Mouse (Mus musculus): ENCODE data around the gene Myo6. TPM values are rescaled to one million over a fixed set of nuclear protein-coding genes. Genes with fewer than 3 reads are reported as not detected.
A peak's percentile ranks its signal among the peaks of the same experiment; 100 is the strongest.

The Myo6 gene
- 1.2 and 1.5 TPM in 2 replicates for total RNA-seq (2012; rRNA removed)
- 1 to 10 TPM in 1 of 2 experiments, not detected in 1; 1.6 TPM for polyA plus RNA-seq (2012; ENCODE audit: insufficient read depth in 1 of 2, insufficient read length in 2 of 2, low read depth in 1 of 2, low replicate concordance in 2 of 2, missing spikeins in 1 of 2)

- Histone ChIP-seq H3K4me1 (ENCODE audit: control insufficient read depth in 1 of 2, insufficient read depth in 2 of 2, low read length in 2 of 2) (peaks cover 2 to 5% of the 10 kb centered on the region in 2 experiments; a peak in 3 of 4 replicates), H3K9me3 (replicated peaks; ENCODE audit: insufficient read depth, low read length) (no peaks in the 10 kb centered on the region), H3K4me3 (ENCODE audit: control insufficient read depth in 1 of 2, insufficient read depth in 1 of 2, low read depth in 2 of 2, low read length in 2 of 2) (peak within 1 kb of the TSS; percentile 81 to 91), H3K36me3 (ENCODE audit: control insufficient read depth in 1 of 2, insufficient read depth in 2 of 2, low read length in 2 of 2) (peaks cover 0 to 11% of the 10 kb centered on the region in 2 experiments; a peak in 2 of 4 replicates), H3K27me3 (ENCODE audit: control insufficient read depth in 1 of 2, insufficient read depth in 2 of 2, low read length in 2 of 2) (peaks cover 0 to 2% of the 10 kb centered on the region in 2 experiments; a peak in 2 of 4 replicates), H3K79me2 (ENCODE audit: control insufficient read depth, insufficient read depth, low read length, poor library complexity) (no peaks in the 10 kb centered on the region), H3K27ac (ENCODE audit: control insufficient read depth, low read depth, low read length) (no peak within 1 kb of the TSS), H3K9ac (ENCODE audit: control insufficient read depth, low read depth, low read length, poor library complexity, severe bottlenecking) (peak within 1 kb of the TSS; percentile 62)
- no peak for TF ChIP-seq POLR2AphosphoS2 (IDR thresholded peaks at IDR 0.05; ENCODE audit: low read length)
- peak; percentile 53 for TF ChIP-seq NRF1 (IDR thresholded peaks at IDR 0.05; ENCODE audit: insufficient read depth, low read depth, low read length, poor library complexity, severe bottlenecking)
- DNase-seq (ENCODE audit: low read depth, low spot score): peak; percentile 79
These were observed at the start of gene Myo6 for GRCm38 (mm10) chr9:80164611-80165474. Gene Myo6 (plus strand): TSS chr9:80165031.

DNA sequence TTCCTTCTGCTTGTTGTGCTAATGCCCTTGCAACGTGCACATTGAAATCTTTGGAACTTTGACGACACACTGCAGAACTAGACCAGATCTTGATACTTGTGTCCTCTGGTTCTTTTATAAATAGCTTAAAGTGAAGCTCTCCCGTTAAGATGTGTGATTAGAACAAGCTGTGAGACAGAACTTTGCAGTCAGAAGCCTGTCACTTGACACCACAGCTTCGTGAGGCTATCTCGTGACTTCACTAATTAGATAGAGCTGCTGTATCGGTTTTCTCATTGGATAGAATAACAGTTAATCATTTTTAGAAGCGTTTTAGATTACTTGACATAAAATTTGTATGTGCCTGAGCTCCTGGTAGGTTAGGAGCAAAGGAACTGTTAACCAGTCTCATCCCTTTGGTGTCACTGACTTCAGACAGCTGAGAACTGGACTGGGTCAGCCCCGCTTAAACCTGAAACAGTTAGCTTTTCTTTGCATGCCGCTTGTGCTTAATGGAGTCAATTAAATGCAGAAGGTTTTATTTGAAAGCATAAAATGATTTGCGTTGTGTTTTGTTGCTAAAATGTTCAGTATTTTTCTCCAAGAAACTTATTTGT is 18.7 kb upstream of the Myo6 start:
- H3K4me3 ChIP-seq (ENCODE audit: control insufficient read depth in 1 of 2, insufficient read depth in 1 of 2, low read depth in 2 of 2, low read length in 2 of 2): no peak overlapping the region
- peaks cover 0 to 17% of the 10 kb centered on the region in 2 experiments; a peak in 3 of 4 replicates for H3K36me3 ChIP-seq (ENCODE audit: control insufficient read depth in 1 of 2, insufficient read depth in 2 of 2, low read length in 2 of 2)
- no peaks in the 10 kb centered on the region for H3K4me1 ChIP-seq (ENCODE audit: control insufficient read depth in 1 of 2, insufficient read depth in 2 of 2, low read length in 2 of 2)
- H3K9me3 ChIP-seq (replicated peaks; ENCODE audit: insufficient read depth, low read length): no peaks in the 10 kb centered on the region
- no peaks in the 10 kb centered on the region for H3K27me3 ChIP-seq (ENCODE audit: control insufficient read depth in 1 of 2, insufficient read depth in 2 of 2, low read length in 2 of 2)
- TF ChIP-seq ZNF384 (IDR thresholded peaks at IDR 0.05; ENCODE audit: low read depth, low read length) (no peak), POLR2AphosphoS5 (IDR thresholded peaks at IDR 0.05; ENCODE audit: borderline replicate concordance, low read depth, low read length) (no peak), ZKSCAN1 (IDR thresholded peaks at IDR 0.05; ENCODE audit: low read depth, low read length) (no peak), MAZ (IDR thresholded peaks at IDR 0.05; ENCODE audit: low read depth, low read length) (no peak), JUND (IDR thresholded peaks at IDR 0.05; ENCODE audit: low read depth, low read length) (no peak)
- no peak overlapping the region for H3K9ac ChIP-seq (ENCODE audit: control insufficient read depth, low read depth, low read length, poor library complexity, severe bottlenecking)
- no peak for DNase-seq (ENCODE audit: low read depth, low spot score)
- no peaks in the 10 kb centered on the region for H3K79me2 ChIP-seq (ENCODE audit: control insufficient read depth, insufficient read depth, low read length, poor library complexity)
- H3K27ac ChIP-seq (ENCODE audit: control insufficient read depth, low read depth, low read length): no peak overlapping the region

GRCm38 (mm10) chr9:80149594-80149993 is 15.2 kb upstream of the Myo6 start:
- Histone ChIP-seq H3K27me3 (ENCODE audit: control insufficient read depth in 1 of 2, insufficient read depth in 2 of 2, low read length in 2 of 2) (no peaks in the 10 kb centered on the region), H3K9me3 (replicated peaks; ENCODE audit: insufficient read depth, low read length) (no peaks in the 10 kb centered on the region), H3K36me3 (ENCODE audit: control insufficient read depth in 1 of 2, insufficient read depth in 2 of 2, low read length in 2 of 2) (peaks cover 0 to 5% of the 10 kb centered on the region in 2 experiments; a peak in 3 of 4 replicates), H3K9ac (ENCODE audit: control insufficient read depth, low read depth, low read length, poor library complexity, severe bottlenecking) (no peak overlapping the region), H3K27ac (ENCODE audit: control insufficient read depth, low read depth, low read length) (no peak overlapping the region), H3K79me2 (ENCODE audit: control insufficient read depth, insufficient read depth, low read length, poor library complexity) (no peaks in the 10 kb centered on the region), H3K4me1 (ENCODE audit: control insufficient read depth in 1 of 2, insufficient read depth in 2 of 2, low read length in 2 of 2) (no peaks in the 10 kb centered on the region), H3K4me3 (ENCODE audit: control insufficient read depth in 1 of 2, insufficient read depth in 1 of 2, low read depth in 2 of 2, low read length in 2 of 2) (no peak overlapping the region)
- DNase-seq (ENCODE audit: low read depth, low spot score): no peak
- TF ChIP-seq HCFC1 (IDR thresholded peaks at IDR 0.05; ENCODE audit: low read depth, low read length) (no peak), POLR2AphosphoS2 (IDR thresholded peaks at IDR 0.05; ENCODE audit: low read length) (no peak), TCF12 (IDR thresholded peaks at IDR 0.05; ENCODE audit: low read depth, low read length) (no peak), ELF1 (IDR thresholded peaks at IDR 0.05; ENCODE audit: low read depth, low read length) (no peak), USF2 (IDR thresholded peaks at IDR 0.05; ENCODE audit: borderline replicate concordance in 1 of 2, insufficient read depth in 1 of 2, low read depth in 1 of 2, low read length in 2 of 2) (no peak), TBP (IDR thresholded peaks at IDR 0.05; ENCODE audit: low read depth, low read length) (no peak), E2F4 (IDR thresholded peaks at IDR 0.05; ENCODE audit: borderline replicate concordance, low read depth, low read length) (no peak), CTCF (IDR thresholded peaks at IDR 0.05 in 2 of 3, conservative IDR thresholded peaks at IDR 0.05 in 1 of 3; ENCODE audit: control insufficient read depth in 1 of 3, insufficient read depth in 1 of 3, low read depth in 2 of 3, low read length in 3 of 3, poor library complexity in 1 of 3, severe bottlenecking in 1 of 3) (no peak), MAZ (IDR thresholded peaks at IDR 0.05; ENCODE audit: low read depth, low read length) (no peak), TAL1 (IDR thresholded peaks at IDR 0.05; ENCODE audit: low read length) (no peak), EP300 (IDR thresholded peaks at IDR 0.05; ENCODE audit: low read depth in 1 of 2, low read length in 2 of 2) (no peak)

Data from MEL (cell line).